Mouse (Mus musculus) cerebellum, adult 2 months (tissue): ENCODE results near the gene Dlgap1.

Source experiments
- CTCF ChIP-seq: fragments of 200-500 bp; IDR thresholded peaks from 2 replicates; pipeline ENCODE4 v1.5.1; 2011; ENCODE audit warnings: low read depth, mild to moderate bottlenecking, control low read depth, low read length, moderate library complexity, borderline replicate concordance; ENCODE audit not compliant: insufficient read depth
- POLR2A ChIP-seq: fragments of 200-500 bp; IDR thresholded peaks from 2 replicates; pipeline ENCODE4 v1.6.1; 2011; ENCODE audit warnings: low read length, control low read depth, borderline replicate concordance; ENCODE audit not compliant: insufficient read depth

DNA sequence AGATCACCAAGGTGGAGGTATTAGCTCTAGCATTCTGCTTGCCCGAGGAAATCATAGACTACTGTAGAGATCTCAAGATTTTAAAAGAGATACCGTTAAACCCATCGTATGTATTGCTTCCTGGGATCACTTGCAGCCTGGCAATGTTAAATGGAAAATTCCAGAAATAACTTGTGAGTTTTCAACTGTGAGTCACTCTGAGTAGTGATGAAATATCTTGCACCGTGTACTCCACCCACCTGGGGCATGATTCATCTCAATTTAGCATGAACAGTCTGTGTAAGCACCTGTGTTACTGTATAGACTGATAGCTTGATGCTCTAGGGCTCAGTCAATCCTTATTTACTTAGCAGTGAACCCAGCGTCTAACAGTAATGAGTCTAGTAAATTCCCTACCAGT lies 38.7 kb downstream of the Dlgap1 start:
- no peak for TF ChIP-seq POLR2A
- TF ChIP-seq CTCF: no peak
